Mouse (Mus musculus): Measurements from ENCODE around the gene Gsdmc4.
"Not testable (repeated sequence)": the region's sequence is repeated elsewhere in the genome, so short reads cannot be mapped to it uniquely, and the experiment has no call there.

DNA sequence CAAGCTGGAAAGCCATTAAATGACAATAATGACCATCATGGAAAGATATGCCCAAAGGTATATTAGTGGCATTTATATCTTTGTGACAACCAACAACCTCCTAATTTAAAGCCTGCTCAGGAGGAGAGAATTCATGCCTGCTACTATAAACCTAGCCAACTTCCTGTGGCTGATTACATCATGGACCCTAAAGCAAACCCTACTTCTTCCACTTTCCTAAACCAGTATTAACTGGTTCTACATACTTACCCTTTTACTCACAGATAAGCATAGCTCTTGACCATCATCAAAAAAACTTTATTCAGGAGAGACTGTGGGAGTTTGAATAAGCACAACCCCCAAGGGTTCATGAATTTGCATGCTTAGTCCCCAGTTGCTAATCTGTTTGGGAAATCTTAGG is 2.2 kb downstream of the Gsdmc4 start:
- not testable (repeated sequence) for TF ChIP-seq EP300 (IDR thresholded peaks at IDR 0.05; ENCODE audit: insufficient read depth, low read depth, low read length); CTCF (IDR thresholded peaks at IDR 0.05; ENCODE audit: low read depth, low read length)
